Mouse (Mus musculus) gastrocnemius, adult 18-20 months (tissue): ENCODE measurements at regions not wholly inside any gene's neighbourhood (a gene's known extent, or its start where the extent isn't known, plus 50 kb on each side); places are given as distances from the start of the nearest gene placed in this dataset.

Experiments
- DNase-seq: peaks from one replicate; pipeline ENCODE4 v3.0.0; 2021; ENCODE audit warnings: low spot score

- DNase-seq = no peak
These were observed 352.5 kb downstream of the Nuak1 start for GRCm38 (mm10) chr10:84087929-84088328.

GRCm38 (mm10) chr10:84088799-84089778 is 351.3 kb downstream of the Nuak1 start:
- no peak for DNase-seq

GRCm38 (mm10) chr10:84093919-84094318 is 346.5 kb downstream of the Nuak1 start:
- no peak for DNase-seq

- no peak for DNase-seq
These were observed 343.2 kb downstream of the Nuak1 start for GRCm38 (mm10) chr10:84097196-84097595.

GRCm38 (mm10) chr10:84103985-84104384 is 336.4 kb downstream of the Nuak1 start:
- DNase-seq = peak; percentile 24

GRCm38 (mm10) chr10:84104556-84104955 is 335.8 kb downstream of the Nuak1 start:
- DNase-seq = no peak

GRCm38 (mm10) chr10:84109680-84110371 is 330.6 kb downstream of the Nuak1 start:
- no peak for DNase-seq

GRCm38 (mm10) chr10:84110372-84110985 is 329.9 kb downstream of the Nuak1 start:
- DNase-seq = no peak

- DNase-seq = no peak
These were observed 328.9 kb downstream of the Nuak1 start for GRCm38 (mm10) chr10:84111502-84111901.

GRCm38 (mm10) chr10:84111909-84112308 is 328.5 kb downstream of the Nuak1 start:
- no peak for DNase-seq

GRCm38 (mm10) chr10:84119952-84120550 is 320.3 kb downstream of the Nuak1 start:
- peak; percentile 26 for DNase-seq

- DNase-seq = no peak
These were observed 303.3 kb downstream of the Nuak1 start for GRCm38 (mm10) chr10:84137019-84137658.

- no peak for DNase-seq
These were observed 297.5 kb downstream of the Nuak1 start for GRCm38 (mm10) chr10:84142741-84143454.

GRCm38 (mm10) chr10:84143674-84144343 is 296.6 kb downstream of the Nuak1 start:
- peak; percentile 37 for DNase-seq

GRCm38 (mm10) chr10:84144344-84144687 is 296.1 kb downstream of the Nuak1 start:
- DNase-seq = no peak

- DNase-seq = no peak
These were observed 293.0 kb downstream of the Nuak1 start for GRCm38 (mm10) chr10:84147305-84147984.

GRCm38 (mm10) chr10:84163752-84164151 is 276.6 kb downstream of the Nuak1 start:
- DNase-seq = no peak

- no peak for DNase-seq
These were observed 274.4 kb downstream of the Nuak1 start for GRCm38 (mm10) chr10:84165832-84166567.

GRCm38 (mm10) chr10:84166568-84166905 is 273.9 kb downstream of the Nuak1 start:
- peak; percentile 24 for DNase-seq
